Mouse (Mus musculus) right cerebral cortex, adult 18-20 months (tissue): Measurements from ENCODE around the gene Zmiz1.

Experiments
- DNase-seq: peaks from one replicate; pipeline ENCODE4 v3.0.0; 2022; ENCODE audit warnings: mixed read lengths

Gene Zmiz1

DNA sequence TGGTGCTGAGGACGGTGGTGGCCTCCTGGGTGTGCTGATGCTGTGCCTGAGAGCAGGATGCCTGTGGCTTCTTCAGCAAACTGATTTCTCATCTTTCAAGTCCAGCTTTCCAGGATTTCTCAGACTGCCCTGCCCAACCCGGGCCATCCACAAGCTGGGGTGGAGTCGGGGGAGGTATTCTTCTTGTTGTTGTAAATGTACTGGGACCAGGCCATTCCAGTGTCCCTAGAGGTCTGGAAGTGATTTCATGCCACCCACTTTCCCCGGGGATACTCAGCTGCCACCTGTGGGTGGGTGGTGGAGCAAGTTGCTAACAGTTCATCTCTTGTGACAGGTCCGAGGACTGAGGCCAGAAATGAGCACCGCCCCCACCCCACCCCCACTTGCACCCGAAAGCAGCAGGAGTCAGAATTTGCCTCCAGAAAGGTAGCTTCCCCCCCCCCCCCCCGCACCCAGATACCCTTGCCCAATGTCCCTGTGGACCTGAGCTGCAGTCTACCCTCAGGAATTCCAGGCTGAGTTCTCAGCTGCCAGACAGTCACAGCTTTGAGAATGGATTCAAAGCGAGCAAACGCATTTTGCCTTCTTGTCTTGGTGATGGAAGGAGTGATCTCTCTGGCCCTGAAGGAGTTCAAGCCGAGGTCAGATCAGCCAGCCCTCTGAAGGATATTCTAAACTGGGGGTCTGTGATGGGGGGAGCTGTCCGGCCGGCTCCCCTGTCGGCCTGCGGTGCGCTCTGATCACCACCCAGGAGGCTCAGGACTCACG, 2.1 kb upstream of the Zmiz1 start:
- peak; percentile 27 for DNase-seq

DNA sequence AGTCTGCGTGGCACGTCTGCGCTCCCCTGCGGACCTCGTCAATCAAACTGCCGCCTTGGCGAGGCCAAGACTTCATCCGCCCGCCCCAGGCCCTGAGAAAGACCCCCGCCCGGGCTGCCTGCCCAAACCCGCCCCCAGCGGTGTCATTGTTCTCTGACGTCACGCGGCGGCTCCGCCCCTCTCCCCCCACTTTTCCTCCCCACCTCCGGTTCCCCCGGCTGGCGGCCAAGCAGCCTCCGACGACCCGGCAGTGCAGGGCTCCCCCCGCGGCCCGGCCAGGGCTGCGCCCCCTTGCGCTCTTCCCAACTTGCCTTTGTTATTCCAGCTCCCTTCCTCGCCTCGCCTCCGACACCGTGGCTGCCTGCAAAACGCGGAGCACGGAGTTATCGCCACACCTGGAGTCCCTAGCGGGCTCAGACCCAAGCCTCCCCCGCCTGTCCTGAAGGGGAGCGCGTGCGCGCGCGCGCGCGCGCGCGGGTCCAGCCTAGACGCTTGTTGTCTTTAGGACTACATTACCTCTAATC, 1.5 kb upstream of the Zmiz1 start:
- DNase-seq: peak; percentile 93

DNA sequence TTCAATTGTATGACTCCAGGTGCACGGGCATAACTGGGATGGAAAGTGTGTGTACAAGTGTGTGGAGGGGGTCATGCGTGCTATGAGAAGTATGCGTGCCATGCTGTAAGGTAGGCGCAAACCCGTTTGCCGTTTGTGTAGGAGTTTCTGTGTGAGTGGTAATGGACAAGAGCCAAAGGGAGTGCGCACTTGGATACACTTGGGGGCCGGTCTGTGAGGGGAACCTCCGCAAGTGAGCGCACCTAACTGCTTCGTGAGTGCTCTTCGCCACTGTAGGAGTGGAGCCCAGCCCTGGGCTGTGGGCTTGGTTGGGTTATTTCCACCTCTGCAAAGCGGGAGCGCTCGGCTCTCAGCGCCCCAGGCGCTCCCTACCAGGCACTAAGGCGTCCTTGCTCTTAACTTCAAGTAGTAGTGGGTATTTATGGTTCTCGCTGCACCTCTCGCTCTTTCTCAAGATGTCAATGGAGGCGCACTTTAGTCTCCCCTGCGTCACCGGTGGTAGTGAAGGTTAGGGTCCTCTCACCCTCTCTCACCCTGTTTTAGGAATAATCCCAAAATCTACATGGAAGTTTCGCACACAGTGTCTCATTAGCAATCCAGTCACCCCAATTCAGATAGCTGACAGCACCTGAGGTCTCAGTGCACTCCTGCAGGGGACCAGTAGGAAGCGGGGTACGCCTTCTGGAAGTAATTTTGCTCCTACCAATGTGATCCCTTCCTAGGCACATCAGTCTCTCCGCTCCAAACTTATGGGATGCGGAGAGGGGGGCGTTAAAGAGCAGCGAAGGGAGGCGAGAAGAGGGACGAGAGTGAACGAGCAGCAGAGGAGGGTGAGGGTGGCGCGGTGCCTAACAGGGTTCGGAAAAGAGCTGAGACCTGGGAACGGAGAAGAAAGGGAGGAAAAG, 622 bp upstream of the Zmiz1 start:
- peak; percentile 54 for DNase-seq

DNA sequence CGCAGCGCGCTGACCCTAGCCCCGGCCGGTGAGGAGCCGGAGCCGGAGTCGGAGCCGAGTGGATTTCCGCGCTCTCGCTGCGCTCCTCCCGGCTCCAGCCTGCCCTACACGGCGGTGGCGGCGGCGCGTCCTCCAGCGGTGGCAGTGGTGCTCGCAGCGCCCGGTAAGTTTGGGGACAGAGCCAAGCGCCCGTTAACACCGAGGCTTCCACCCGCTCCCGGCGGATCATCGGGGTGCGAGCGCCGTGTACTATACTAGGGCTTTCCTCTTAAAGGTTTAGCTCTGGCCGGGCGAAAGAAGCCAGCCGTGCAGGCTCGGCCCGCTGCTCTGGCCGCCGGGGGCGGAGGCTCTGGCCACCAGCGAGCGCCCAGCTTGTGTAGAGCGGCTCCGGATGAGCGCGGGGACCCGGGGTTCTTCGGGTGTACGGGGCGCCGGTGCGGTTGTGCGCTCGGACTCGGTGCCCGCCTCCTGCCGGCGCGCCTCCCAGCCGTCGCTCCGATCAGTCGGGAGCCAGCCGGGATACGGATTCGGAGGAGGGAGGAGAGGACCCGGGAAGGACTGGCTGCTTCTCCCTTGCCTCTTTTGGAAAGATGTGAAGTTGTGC, 511 bp downstream of the Zmiz1 start:
- peak; percentile 72 for DNase-seq

DNA sequence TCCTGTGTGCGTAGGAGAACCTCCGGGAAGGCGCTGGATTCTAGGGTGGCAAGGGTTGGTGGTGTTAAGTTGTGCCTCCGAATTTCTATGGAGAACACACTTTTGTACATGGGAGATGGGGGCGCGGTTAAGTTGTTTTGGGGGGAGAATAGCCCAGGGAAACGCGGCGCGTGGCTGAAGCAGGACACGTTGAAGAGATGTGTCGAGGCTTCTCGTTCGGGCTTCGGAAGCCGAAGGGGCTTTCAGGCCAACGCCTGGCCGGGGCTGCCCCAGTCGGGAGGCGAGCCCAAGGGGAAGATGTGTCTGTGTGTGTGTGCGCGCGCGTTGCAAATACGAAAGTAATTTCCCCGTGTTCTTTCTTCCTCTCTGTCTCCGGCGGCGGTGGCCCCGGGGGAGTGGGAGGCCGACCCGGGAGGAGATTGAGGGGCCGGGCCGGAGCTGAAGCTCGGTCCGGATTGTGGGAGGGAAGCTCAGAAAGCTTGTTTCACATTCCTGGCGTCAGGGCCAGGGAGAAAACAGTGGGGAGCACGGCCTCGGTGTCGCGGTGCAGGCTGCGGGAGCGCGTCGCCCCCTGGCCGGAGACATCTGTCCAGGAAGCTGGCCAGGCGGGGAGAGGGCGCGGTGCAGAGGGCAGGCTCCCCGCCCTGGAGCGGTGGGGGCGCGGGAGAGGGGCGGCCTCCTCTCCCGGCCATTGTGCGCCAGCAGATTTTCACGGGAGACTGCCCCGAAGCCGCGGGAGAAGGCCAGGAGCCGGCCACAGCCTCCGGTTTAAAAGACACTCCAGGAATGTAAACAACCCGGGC, 1.2 kb downstream of the Zmiz1 start:
- peak; percentile 24 for DNase-seq

DNA sequence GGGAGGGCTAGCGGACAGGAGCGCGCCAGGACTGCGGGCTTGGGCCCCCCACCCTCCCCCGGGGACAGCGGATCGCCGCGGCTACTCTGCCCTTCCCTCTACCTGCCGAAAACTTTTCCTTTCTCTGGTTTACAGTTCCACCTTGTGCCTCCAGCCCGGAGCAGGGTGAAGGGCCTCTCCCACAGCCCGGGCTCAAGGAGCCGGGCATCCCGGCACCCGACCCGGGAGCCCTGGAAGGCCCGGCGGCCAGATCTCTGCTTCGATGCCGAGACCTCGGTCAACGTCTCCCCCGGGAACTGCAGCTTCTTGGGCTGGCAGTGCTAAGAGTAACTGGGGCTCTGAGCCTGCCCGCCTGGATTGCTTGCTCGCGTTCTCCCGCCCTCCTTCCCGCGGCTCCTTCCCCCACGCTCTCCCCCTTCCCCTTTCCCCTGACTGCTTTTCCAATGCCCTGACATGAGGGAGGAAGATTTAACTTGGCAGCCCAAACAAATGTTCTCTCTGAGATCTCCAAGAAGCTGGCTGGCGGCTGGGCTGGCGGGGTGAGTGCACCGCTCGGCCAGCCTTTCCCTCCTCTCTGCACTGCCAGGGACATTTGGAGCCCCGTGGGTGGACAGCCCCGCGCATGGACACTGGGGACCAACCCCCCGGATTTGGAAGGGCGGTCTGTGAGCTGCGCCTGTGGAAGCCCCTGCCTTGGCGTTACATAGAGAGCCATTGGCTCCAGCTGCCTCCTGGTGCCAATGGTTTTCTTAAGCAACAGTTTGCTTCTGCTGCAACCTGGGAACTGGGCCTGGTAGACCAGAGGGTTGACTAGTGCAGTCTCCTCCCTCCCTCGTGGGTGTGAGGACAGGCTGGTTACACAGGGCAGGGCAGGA, 2.1 kb downstream of the Zmiz1 start:
- DNase-seq: peak; percentile 53

DNA sequence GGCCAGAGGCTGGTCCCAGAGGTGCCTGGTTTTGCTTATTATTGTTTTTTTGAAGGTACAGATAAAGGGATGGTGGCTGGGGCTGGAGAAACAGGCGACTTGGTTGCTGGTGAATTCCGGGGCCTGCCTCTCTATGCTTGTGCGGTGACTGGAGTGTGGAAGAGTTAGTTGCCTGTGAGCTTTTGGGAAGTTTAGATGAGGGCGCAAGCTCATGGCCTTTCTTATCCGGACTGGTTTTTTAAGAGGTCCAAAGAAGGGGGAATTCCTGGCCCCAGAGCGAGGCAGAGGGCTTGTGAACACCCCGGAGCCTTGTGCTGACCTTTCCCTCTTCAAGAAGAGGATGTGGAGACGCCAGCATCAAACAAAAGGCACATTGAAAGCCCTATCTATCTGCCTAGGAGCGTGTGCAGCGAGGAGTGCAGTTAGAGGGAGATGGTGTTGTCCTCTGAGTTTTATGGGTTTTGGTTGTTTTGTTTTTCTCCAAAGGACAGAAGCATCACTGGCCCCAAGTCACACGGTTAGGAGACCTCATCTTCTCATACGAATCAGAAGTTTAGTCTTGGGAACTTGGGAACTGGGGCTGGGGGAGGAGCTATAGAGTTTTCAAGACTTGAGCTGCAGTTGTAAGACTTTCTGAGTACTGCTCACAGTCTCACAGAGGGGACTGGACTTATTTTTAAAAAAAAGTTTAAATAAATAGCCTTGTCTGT, 2.8 kb downstream of the Zmiz1 start:
- DNase-seq: no peak

DNA sequence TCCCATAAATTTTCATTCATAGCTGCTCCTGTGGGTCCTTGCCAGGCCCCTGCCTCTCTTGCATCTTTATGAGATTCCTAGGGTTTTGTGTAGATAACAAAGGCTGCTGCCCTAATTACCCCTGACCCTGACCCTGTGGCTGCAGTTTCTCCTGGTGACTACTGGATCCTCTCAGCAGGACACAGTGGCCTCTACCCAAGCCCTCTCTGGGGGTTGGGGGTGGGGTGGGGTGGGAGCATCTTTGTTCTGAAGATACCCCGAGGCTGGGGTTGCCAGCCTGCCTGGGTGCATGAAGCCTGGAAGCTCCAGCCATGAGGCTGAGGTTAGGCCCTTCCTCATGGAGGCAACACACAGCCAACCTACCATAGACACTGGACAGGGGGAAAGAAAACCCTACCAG, 4.0 kb downstream of the Zmiz1 start:
- DNase-seq: no peak

DNA sequence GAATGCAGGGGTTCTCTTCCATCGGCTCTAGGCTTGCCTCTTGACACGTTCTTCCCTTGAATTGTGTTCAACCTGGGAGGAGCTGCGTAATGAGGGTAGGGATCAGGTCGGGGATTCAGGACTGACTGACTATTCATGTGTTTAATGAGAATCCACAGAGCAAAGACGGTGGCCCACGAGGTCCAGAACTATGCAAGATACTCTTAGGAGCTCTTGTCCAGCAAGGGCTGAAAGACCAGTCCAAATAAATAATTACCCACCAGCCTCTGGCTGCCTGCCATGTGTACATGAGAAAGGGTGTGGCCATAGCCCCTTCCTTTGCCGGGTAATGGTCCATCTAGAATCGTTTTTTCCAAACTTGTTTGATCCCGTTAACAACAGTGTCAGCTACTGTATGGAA, 4.9 kb downstream of the Zmiz1 start:
- no peak for DNase-seq

DNA sequence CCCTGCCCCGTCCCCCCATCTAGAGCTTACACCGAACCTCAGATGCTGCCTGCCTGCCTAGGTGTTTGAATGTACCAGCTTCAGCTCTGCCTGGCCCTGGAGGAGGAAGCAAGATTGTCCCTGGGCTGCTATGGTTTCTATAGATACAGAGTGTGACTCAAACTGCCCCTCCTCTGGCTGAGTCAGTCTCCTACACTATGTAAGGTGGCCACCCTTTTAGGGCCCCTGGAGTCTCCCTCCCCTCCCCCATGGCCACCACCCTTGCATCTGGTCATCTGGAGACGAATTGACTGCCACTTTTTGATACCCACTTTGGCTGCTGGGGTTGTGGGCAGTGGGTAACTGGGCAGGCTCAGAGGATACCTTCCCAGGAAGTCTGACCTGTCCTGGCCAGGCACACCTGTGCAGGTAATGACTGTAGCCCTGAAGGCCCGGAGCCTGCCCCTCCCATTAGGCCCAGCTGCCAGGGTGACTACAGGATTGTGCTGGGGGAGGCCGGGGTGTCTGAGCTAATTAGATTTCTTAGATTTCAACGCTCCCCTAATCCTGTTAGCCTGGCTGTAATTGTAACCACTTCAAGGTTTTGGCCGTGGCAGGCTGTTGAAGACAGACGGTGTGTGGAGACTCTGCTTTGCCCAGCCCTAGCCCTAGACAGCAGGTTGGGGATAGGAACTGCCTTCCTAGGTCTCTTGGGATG, 5.8 kb downstream of the Zmiz1 start:
- no peak for DNase-seq

DNA sequence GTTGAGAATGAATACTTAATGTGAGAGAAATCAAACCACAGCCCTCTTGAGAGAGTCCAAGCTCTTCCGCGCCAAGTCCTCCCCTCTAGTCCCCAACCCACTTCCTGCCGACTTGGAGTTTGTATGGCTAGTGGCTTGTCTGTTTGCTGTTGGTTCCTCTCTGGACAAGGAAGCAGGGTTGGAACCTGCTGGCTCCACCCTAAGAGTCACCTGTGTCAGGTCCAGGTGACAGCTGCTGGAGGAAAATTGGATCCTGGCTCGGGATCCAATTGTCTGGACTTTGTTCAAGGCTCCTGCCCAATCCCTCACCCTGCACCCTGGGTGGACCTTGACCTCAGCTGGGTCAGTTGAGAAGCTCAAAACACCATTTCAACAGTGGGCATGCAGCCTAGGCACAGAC, 7.4 kb downstream of the Zmiz1 start:
- no peak for DNase-seq

DNA sequence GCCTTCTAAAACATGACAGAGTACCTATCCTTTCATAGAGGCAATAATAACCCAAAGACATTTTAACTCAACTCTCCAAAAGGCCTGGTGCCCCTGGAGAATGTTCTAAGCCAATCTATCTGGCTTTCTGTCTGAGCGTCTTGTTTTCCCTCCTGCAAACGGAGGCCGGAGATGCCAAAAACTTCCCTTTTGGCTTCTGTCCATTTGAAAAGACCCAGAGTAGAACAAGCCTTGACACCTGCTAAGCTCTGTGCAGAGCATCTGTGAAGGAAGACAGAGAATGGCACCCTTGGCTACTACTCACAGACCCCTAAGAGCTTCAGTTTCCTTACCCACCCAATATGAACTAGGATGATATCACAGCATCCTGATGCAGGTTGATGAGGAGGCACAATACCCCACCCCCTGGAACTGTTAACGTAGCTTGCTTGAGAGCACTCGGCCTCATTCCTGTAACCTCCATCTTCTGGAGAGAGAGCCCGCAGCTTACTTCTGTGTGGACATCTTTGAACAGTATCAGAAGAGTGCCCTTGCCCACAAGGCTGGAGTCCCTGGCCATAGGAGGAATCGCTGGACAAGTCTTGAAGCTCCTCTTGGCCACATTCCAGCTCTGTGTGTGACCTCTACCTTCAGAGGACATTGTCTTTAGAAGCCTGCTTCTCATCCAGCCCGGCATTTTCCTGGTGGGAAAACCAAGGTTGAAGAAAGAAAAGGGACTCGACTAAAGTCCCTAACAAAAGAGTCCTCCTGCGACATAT, 9.1 kb downstream of the Zmiz1 start:
- no peak for DNase-seq

DNA sequence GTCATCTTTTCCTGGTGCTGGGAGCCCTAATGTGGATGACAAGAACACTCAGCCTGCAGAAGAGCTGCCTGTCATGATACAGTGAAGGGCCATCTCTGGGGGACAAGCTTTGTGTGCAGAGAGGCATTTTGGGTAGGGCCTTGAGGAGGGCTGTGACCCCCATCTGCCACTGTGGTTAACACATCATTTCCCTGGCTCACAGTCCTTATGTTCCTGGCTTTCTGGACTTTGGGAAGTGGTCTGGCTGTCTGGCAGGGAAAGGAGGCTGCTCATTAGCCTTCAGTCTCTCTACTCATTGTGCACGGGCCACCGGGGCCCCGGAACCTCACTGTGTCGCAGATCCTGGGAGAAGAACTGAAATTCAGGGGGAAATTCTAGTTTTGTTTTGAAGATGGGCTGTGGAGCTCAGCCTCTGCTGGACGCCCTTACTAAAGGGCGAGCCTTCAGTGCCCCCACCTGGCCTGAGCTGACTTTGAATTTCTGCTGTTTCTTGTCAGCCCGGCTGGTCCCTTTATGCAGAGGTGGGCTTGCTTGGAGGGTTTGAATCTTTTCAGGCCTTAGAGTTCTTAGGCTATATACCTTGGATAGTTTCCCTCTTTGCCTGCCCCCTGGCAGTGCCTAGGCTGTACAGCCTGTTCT, 10.0 kb downstream of the Zmiz1 start:
- no peak for DNase-seq

DNA sequence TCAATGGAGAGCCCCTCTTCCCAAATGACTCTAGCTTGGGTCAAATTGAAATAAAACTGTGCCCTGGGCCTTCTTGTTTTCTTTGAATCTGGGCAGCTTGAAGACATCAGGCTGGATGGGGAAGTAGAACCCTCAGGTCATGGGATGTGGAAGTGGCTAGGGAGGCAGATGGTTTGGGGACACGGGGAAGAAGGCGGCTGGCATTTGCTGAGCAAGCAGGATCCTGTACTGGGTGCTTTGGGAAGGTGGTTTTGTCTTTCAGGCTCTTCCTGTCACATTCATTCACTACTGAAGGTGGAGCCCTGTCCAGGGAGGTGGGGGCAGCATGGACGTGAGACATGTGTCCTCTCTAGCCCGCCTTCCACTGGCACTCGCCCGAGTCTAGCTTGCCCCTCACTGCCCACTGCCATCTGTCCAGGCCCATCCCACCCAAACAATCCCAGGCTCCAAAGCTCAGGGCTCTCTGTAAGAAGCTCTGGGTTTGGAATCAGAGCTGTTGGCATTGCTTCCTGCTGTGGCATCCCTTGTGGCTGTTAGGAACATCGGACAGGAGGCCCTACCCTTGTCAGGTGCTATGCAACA, 11.3 kb downstream of the Zmiz1 start:
- DNase-seq: no peak

DNA sequence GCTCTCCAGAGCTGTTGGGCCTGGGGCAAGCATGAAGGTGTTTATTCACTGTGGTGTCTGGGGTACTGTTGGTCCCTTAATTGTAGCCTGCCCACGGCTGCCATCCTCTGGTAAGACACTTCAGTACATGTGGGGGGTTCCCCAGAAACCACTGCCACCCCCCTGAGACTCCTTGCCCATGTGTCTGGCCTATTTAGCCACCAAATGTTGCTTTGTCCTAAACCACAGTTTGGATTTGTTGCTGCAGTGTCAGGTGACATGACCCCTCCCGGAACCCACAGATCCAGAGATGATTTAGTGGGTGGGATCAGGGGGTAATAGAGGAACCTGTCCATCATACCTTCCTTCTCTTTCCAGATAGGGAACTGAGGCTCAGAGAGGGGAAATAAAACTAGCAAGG, 12.1 kb downstream of the Zmiz1 start:
- no peak for DNase-seq

DNA sequence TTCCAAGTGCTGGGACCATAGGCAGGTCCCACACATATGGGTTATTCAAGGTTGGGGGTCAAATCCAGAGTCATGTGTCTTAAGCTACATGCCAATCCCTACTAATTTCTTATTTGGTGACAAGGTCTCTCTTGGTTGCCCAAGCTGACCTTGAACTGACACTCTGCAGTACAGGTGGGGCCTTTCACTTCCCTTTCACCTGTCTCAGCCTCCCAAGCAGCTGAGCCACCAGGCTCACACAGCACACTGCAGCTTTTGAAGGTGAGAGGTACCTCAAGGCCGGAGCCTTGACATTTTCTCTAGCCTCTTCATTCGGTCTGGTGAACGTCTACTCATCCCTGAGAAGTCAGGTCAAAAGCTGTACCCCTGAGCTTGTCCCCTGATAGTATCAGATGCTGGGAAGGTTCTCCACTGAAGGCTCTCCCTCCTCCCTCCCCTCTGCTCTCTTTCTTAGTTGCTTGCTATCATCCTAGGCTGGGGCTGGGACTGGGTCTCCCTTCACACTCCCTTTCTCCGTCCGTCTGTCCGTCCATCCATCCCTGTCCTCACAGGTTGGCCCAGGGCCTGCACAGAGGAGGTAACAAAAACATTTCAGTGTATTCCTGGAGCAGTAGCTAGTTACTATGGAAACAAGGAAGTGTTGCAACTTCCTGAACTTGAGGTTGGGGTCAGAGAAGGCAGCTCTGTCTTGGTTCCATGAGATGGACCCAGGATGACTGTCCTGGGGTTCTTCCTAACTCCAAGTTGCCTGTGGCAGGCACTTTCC, 13.3 kb downstream of the Zmiz1 start:
- DNase-seq: no peak

DNA sequence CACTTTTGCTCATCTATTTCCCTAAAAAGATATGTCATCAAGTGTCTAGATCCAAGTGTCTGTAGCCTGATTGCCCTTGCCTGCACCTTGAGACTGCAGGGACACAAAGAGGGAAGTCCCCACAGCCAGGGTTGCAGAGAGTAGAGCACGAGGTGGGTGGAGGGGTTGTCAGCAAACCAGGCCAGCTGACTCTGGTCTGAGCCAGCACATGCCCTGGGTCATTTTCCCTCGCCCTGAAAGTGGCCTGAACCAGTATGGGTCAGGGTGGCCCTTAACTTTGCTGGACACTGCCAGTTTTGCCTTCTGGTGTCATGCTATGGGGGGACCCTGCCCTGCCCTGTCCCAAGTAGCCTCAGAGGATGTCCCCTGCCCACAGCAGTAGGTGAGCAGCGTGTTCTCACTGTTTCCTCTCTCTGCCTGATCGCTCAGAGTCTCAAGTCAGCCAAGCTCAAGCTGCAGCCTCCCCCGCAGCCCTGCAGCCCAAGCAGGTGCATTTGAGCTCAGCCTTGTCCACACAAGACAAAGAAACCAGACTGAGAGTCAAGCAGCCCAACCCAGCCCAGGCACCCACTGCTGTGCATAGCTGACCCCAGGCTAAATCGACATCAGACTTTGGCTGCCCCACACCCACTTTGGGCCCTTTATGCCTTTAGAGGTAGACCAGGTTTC, 14.1 kb downstream of the Zmiz1 start:
- DNase-seq: no peak
